Mouse (Mus musculus): ENCODE measurements around the gene Hlcs.

DNA sequence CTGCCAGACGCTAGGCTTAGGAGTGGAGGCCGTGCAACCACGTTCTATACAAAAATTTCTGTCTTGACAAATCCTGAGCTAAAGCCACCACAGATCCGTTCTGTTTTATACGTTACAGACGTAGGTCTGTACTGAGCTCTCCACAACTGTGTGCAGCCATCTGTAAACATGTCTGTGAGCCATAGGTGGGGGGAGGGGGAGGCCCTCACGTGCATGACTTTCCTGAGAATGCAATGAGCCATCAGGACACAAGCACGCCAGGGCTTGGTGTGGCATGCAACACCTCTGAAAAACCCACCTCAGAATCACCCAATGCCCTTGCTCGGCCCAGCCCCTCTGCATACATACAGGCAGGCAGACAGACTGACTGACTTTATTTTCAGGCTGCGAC is 36.9 kb upstream of the Hlcs start:
- TF ChIP-seq POLR2A (IDR thresholded peaks at IDR 0.05; ENCODE audit: borderline replicate concordance, control insufficient read depth, low read depth, low read length): no peak
- TF ChIP-seq CTCF (IDR thresholded peaks at IDR 0.05; ENCODE audit: control insufficient read depth, insufficient read depth, low read length): no peak

All from bone marrow, adult 2 months (tissue).